Mouse (Mus musculus) olfactory bulb, adult 2 months (tissue): ENCODE measurements at regions not wholly inside any gene's neighbourhood (a gene's known extent, or its start where the extent isn't known, plus 50 kb on each side); places are given as distances from the start of the nearest gene placed in this dataset.

Experiments used
- CTCF ChIP-seq: fragments of 200-500 bp; IDR thresholded peaks from 2 replicates; pipeline ENCODE4 v1.5.1; 2012; ENCODE audit warnings: low read depth, mild to moderate bottlenecking, low read length, moderate library complexity; ENCODE audit not compliant: insufficient read depth
- POLR2A ChIP-seq: fragments of 200-500 bp; IDR thresholded peaks from 2 replicates; pipeline ENCODE4 v1.6.1; 2012; ENCODE audit warnings: mild to moderate bottlenecking, low read depth, low read length, moderate library complexity; ENCODE audit not compliant: insufficient read depth

DNA sequence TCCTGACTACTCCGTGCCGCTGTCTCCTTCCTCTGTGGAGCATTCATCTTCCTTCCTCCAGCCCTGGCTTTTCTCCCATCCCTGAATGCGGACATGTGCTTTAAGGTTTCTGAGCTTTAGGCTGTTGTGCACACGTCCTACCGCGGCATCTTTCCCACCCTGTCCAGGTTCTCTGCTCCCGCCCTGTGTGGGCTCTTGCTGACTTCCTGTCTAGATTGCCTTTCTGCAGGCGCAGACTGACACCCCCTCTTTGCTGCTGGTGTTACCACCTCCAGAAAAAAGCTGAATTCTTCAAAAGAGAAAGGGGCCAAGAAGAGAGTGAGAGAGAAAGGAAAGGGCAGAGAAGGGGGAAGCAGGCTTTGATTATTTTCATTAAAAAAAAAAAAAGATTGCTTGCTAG, 167.7 kb upstream of the Klf4 start:
- TF ChIP-seq CTCF (no peak), POLR2A (no peak)
